Mouse (Mus musculus): Measurements from ENCODE around the gene Rabl3. TPM values are rescaled to one million over a fixed set of nuclear protein-coding genes. Genes with fewer than 3 reads are reported as not detected.

Rabl3 gene
- polyA plus RNA-seq, 1 experiment from 2014 or later: 25.3 TPM

- ATAC-seq: no peak
- Histone ChIP-seq H3K4me1 (replicated peaks) (peaks cover 5% of the 10 kb centered on the region), H3K27me3 (no peaks in the 10 kb centered on the region), H3K9me3 (no peaks in the 10 kb centered on the region), H3K27ac (no peak overlapping the region), H3K9ac (replicated peaks) (no peak overlapping the region), H3K36me3 (no peaks in the 10 kb centered on the region), H3K4me2 (replicated peaks) (no peak overlapping the region), H3K4me3 (replicated peaks) (no peak overlapping the region)
- WGBS: 88% methylated on average over 6 of the region's 6 CpGs
Measured at GRCm38 (mm10) chr16:37604243-37604642, 64.6 kb downstream of the Rabl3 start.

DNA sequence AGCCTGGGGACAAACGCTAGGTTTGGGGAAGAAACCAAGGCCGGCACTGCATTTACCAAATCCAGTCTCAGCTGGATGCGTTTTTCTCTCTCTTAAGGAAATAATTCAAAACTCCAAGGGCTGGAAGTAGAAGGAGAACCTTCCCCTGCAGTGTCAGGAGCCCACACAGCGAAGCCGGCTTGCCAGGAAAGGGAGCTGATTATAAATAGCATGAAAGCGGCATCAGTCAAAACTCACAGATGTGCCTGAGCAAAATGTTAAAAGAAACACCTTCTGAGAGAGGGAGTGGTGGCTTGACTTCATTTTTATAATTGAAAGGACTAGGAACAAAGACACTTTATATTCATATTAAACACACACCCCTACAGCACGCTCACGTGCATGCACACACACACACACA lies 70.6 kb downstream of the Rabl3 start:
- no peak for ATAC-seq
- Histone ChIP-seq H3K27ac (no peak overlapping the region), H3K36me3 (no peaks in the 10 kb centered on the region), H3K4me2 (replicated peaks) (no peak overlapping the region), H3K4me1 (replicated peaks) (peaks cover 8% of the 10 kb centered on the region), H3K9me3 (no peaks in the 10 kb centered on the region), H3K27me3 (no peaks in the 10 kb centered on the region), H3K9ac (replicated peaks) (no peak overlapping the region), H3K4me3 (replicated peaks) (no peak overlapping the region)
- WGBS: 80% methylated on average over 8 of the region's 8 CpGs

DNA sequence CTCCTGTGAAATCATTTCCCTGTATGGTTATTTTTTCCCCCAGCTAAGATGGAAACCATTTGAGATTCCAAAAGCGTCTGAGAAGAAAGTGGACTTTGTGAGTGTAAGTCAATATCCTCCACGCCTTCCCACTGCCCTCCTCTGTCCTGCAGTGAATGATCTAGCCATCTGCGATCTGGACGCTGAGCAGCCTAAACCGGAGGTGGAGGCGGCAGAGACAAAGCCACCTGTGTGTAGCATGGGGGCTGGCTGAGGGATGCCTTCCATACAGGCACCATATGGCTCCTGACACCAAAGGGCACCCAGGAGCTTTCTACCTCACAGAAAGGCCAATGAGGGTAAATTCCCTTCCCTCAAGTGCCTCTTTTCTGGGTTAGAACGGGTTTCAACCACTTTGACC lies 71.4 kb downstream of the Rabl3 start:
- Histone ChIP-seq H3K4me3 (replicated peaks) (no peak overlapping the region), H3K27ac (no peak overlapping the region), H3K27me3 (no peaks in the 10 kb centered on the region), H3K4me2 (replicated peaks) (no peak overlapping the region), H3K9me3 (no peaks in the 10 kb centered on the region), H3K9ac (replicated peaks) (no peak overlapping the region), H3K4me1 (replicated peaks) (peaks cover 8% of the 10 kb centered on the region), H3K36me3 (no peaks in the 10 kb centered on the region)
- 83% methylated on average over 7 of the region's 7 CpGs for WGBS
- ATAC-seq: no peak

DNA sequence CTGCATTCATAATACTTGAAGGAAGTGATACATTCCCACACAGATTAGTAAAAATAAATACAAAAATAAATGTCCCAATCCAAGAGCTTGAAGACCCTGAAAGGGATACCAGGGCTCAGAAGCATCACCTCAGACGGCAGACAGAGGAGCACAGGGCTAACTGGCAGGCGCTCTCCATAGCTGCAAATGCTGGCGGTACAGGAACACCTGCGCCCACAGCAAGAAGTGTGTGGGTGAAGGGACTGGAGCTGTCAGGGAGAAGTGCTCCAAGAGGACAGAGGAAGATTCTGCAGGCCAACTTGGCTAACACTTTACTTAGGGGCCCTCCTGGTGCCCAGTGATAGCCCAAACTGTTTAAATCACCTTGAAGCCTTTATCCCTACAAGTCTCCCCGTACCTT lies 72.3 kb downstream of the Rabl3 start:
- Histone ChIP-seq H3K4me2 (replicated peaks) (no peak overlapping the region), H3K27ac (no peak overlapping the region), H3K36me3 (no peaks in the 10 kb centered on the region), H3K9me3 (no peaks in the 10 kb centered on the region), H3K9ac (replicated peaks) (no peak overlapping the region), H3K4me1 (replicated peaks) (peaks cover 8% of the 10 kb centered on the region), H3K4me3 (replicated peaks) (no peak overlapping the region), H3K27me3 (no peaks in the 10 kb centered on the region)
- ATAC-seq: no peak
- 96% methylated on average over 5 of the region's 5 CpGs for WGBS

- no peak for ATAC-seq
- WGBS: 90% methylated on average over 9 of the region's 9 CpGs
- no peak overlapping the region for H3K27ac ChIP-seq
Measured at GRCm38 (mm10) chr16:37614540-37614939, 74.9 kb downstream of the Rabl3 start.

GRCm38 (mm10) chr16:37615429-37615828 lies 75.7 kb downstream of the Rabl3 start:
- Histone ChIP-seq H3K27ac (no peak overlapping the region), H3K4me3 (replicated peaks) (no peak overlapping the region), H3K9me3 (no peaks in the 10 kb centered on the region), H3K4me1 (replicated peaks) (peaks cover 10% of the 10 kb centered on the region), H3K27me3 (no peaks in the 10 kb centered on the region), H3K4me2 (replicated peaks) (no peak overlapping the region), H3K36me3 (no peaks in the 10 kb centered on the region), H3K9ac (replicated peaks) (no peak overlapping the region)
- no peak for ATAC-seq
- 86% methylated on average over 8 of the region's 8 CpGs for WGBS

More at GRCm38 (mm10) chr16:37614540-37614939, 74.9 kb downstream of the Rabl3 start:
- no peaks in the 10 kb centered on the region for H3K36me3 ChIP-seq
- H3K9ac ChIP-seq (replicated peaks): no peak overlapping the region
- H3K4me2 ChIP-seq (replicated peaks): no peak overlapping the region
- no peak overlapping the region for H3K4me3 ChIP-seq (replicated peaks)
- no peaks in the 10 kb centered on the region for H3K9me3 ChIP-seq
- no peaks in the 10 kb centered on the region for H3K27me3 ChIP-seq
- H3K4me1 ChIP-seq (replicated peaks): peaks cover 10% of the 10 kb centered on the region

DNA sequence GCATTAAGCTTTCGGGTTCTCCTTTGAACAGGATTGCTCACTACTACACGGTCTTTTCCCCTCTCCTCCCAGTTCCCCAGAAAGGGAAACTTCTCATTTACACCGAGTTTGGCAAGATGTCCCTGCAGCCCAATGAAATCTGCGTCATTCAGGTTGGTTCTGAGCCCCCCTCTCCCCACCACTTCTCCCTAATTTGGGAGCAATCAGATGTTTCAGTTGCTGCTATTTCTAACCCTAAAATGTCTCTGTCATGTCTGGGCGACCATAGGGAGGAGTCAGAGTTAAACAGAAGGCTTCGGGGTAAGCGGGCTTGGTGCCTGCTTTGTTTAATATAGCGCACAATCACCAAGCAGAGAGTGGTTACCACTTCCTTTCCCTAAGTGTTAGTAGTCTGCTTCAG lies 76.4 kb downstream of the Rabl3 start:
- H3K4me3 ChIP-seq (replicated peaks): no peak overlapping the region
- 83% methylated on average over 8 of the region's 8 CpGs for WGBS
- H3K27ac ChIP-seq: no peak overlapping the region
- no peak for ATAC-seq
- H3K27me3 ChIP-seq: no peaks in the 10 kb centered on the region
- H3K36me3 ChIP-seq: no peaks in the 10 kb centered on the region
- H3K9me3 ChIP-seq: no peaks in the 10 kb centered on the region
- H3K4me2 ChIP-seq (replicated peaks): no peak overlapping the region
- H3K4me1 ChIP-seq (replicated peaks): peaks cover 10% of the 10 kb centered on the region
- no peak overlapping the region for H3K9ac ChIP-seq (replicated peaks)

GRCm38 (mm10) chr16:37617695-37618094 lies 78.0 kb downstream of the Rabl3 start:
- no peak overlapping the region for H3K4me3 ChIP-seq (replicated peaks)
- no peak overlapping the region for H3K4me2 ChIP-seq (replicated peaks)
- no peak for ATAC-seq
- 24% methylated on average over 3 of the region's 3 CpGs for WGBS
- H3K9ac ChIP-seq (replicated peaks): no peak overlapping the region
- H3K36me3 ChIP-seq: no peaks in the 10 kb centered on the region
- H3K27me3 ChIP-seq: no peaks in the 10 kb centered on the region
- H3K27ac ChIP-seq: no peak overlapping the region
- H3K9me3 ChIP-seq: no peaks in the 10 kb centered on the region
- H3K4me1 ChIP-seq (replicated peaks): peaks cover 17% of the 10 kb centered on the region

Other genes with a start within 250 kb of the Rabl3 start
- gene Stxbp5l, start 154.9 kb upstream of the Rabl3 start, polyA plus RNA-seq (2015; fragmentation: Nextera tagmentation; extraction: Ambion mirVana): 10.4 and 11.3 TPM in 2 replicates
- gene Gtf2e1, start 96 bp upstream of the Rabl3 start, polyA plus RNA-seq (2015; fragmentation: Nextera tagmentation; extraction: Ambion mirVana): 40.2 and 40.8 TPM in 2 replicates
- gene Hgd, start 40.3 kb downstream of the Rabl3 start, polyA plus RNA-seq (2015; fragmentation: Nextera tagmentation; extraction: Ambion mirVana): 0.17 TPM in 1 of 2 replicates, not detected in the other
- gene Ndufb4, start 114.6 kb downstream of the Rabl3 start, polyA plus RNA-seq (2015; fragmentation: Nextera tagmentation; extraction: Ambion mirVana): 58.4 and 58.8 TPM in 2 replicates
- 98.9 and 99.0 TPM in 2 replicates for gene Fstl1, start 237.0 kb downstream of the Rabl3 start, polyA plus RNA-seq (2015; fragmentation: Nextera tagmentation; extraction: Ambion mirVana)